Mouse (Mus musculus): ENCODE measurements around the gene Unc50. TPM values are rescaled to one million over a fixed set of nuclear protein-coding genes. Genes with fewer than 3 reads are reported as not detected.

Unc50 gene
- total and polyA plus RNA-seq, 3 experiments: 61.8 to 609 (median 62.3) TPM

GRCm38 (mm10) chr1:37427144-37427875, 2.6 kb upstream of the Unc50 start (continued):
- TF ChIP-seq ZKSCAN1 (IDR thresholded peaks at IDR 0.05; ENCODE audit: low read depth, low read length): no peak
- no peak for TF ChIP-seq MEF2A (IDR thresholded peaks at IDR 0.05; ENCODE audit: extremely low read depth, insufficient replicate concordance, low read depth, low read length, poor library complexity, severe bottlenecking)
- TF ChIP-seq HCFC1 (IDR thresholded peaks at IDR 0.05; ENCODE audit: low read depth, low read length): peak; percentile 66

DNA sequence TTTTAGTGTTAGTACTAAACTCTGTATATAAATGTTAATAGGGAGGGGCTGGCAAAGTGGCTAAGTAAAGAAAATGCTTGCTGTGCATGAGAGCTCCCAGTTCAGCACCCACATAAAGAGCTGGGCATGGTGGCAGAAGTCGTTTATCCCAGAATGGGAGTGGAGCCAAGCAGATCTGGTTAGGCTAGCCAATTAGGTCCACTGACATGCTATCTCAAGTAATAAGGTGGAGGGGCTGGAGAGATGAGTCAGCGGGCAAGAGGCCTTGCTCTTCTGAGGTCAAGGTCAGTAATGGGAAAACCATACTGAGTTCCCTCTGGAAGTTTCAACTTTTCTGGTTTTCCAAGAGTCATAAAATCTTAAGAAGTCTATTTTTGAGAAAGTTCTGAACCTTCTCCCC, 1.0 kb upstream of the Unc50 start:
- Histone ChIP-seq H3K36me3 (ENCODE audit: control insufficient read depth in 1 of 2, insufficient read depth in 2 of 2, low read length in 2 of 2) (peaks cover 9 to 40% of the 10 kb centered on the region in 2 experiments), H3K4me1 (ENCODE audit: control insufficient read depth in 1 of 2, insufficient read depth in 2 of 2, low read length in 2 of 2) (peaks cover 14 to 35% of the 10 kb centered on the region in 2 experiments)

DNA sequence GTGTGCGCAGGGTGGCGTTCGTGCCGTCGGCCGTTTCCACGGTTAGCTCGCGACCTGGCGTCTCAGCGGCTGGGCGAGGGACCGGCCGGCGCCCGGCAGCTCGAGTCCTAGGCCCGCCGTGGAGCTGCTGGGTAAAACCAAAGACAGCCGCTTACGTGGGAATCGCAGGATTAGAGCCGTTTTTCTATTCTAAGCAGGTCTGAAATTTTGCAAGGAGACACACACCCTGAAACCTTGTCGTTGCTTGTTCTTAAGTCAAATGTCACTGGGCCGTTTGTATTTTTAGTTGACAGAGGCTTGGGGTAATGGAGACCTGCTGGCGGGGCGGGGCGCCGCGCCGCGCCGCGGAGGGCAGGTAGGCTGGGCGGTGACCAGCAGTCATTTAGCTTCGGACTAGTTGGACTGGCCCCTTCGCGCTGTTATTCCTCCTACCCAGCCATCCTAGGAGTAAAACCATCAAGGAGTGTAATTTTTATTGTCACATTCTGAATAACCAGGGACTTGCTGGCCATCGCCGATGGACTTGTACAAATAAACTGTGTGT, 430 bp downstream of the Unc50 start:
- Histone ChIP-seq H3K36me3 (ENCODE audit: control insufficient read depth in 1 of 2, insufficient read depth in 2 of 2, low read length in 2 of 2) (peaks cover 3 to 40% of the 10 kb centered on the region in 2 experiments; a peak in 3 of 4 replicates), H3K27me3 (ENCODE audit: control insufficient read depth in 1 of 2, insufficient read depth in 2 of 2, low read length in 2 of 2) (no peaks in the 10 kb centered on the region), H3K9ac (ENCODE audit: control insufficient read depth, low read depth, low read length, poor library complexity, severe bottlenecking) (peak overlapping the region; percentile 86), H3K4me3 (ENCODE audit: control insufficient read depth in 1 of 2, insufficient read depth in 1 of 2, low read depth in 2 of 2, low read length in 2 of 2) (peak overlapping the region; percentile 92 to 93), H3K9me3 (replicated peaks; ENCODE audit: insufficient read depth, low read length) (no peaks in the 10 kb centered on the region), H3K79me2 (ENCODE audit: control insufficient read depth, insufficient read depth, low read length, poor library complexity) (peaks cover 46% of the 10 kb centered on the region), H3K27ac (ENCODE audit: control insufficient read depth, low read depth, low read length) (peak overlapping the region; percentile 32), H3K4me1 (ENCODE audit: control insufficient read depth in 1 of 2, insufficient read depth in 2 of 2, low read length in 2 of 2) (peaks cover 14 to 35% of the 10 kb centered on the region in 2 experiments)
- no peak for DNase-seq (ENCODE audit: low read depth, low spot score)
- 0 out of 2 replicates have a peak, but pooled peaks have one; percentile 5 for TF ChIP-seq SMC3 (IDR thresholded peaks at IDR 0.05; ENCODE audit: low read depth, low read length)
- no peak for TF ChIP-seq KAT2A (conservative IDR thresholded peaks at IDR 0.05; ENCODE audit: low read depth, low read length)
- TF ChIP-seq CHD1 (IDR thresholded peaks at IDR 0.05; ENCODE audit: low read depth, low read length): 0 out of 2 replicates have a peak, but pooled peaks have one; percentile 40
- TF ChIP-seq NELFE (IDR thresholded peaks at IDR 0.05; ENCODE audit: low read depth, low read length): no peak
- no peak for TF ChIP-seq TAL1 (IDR thresholded peaks at IDR 0.05; ENCODE audit: low read length)
- TF ChIP-seq USF2 (IDR thresholded peaks at IDR 0.05; ENCODE audit: borderline replicate concordance in 1 of 2, insufficient read depth in 1 of 2, low read depth in 1 of 2, low read length in 2 of 2): no peak
- TF ChIP-seq MAFK (IDR thresholded peaks at IDR 0.05; ENCODE audit: borderline replicate concordance, low read depth, low read length): no peak
- no peak for TF ChIP-seq MXI1 (IDR thresholded peaks at IDR 0.05; ENCODE audit: low read depth, low read length)
- TF ChIP-seq ZKSCAN1 (IDR thresholded peaks at IDR 0.05; ENCODE audit: low read depth, low read length): no peak
- TF ChIP-seq GATA1 (IDR thresholded peaks at IDR 0.05; ENCODE audit: low read depth, low read length): no peak

More for the DNA sequence above, 1.0 kb upstream of the Unc50 start:
- H3K9me3 ChIP-seq (replicated peaks; ENCODE audit: insufficient read depth, low read length): no peaks in the 10 kb centered on the region
- no peaks in the 10 kb centered on the region for H3K27me3 ChIP-seq (ENCODE audit: control insufficient read depth in 1 of 2, insufficient read depth in 2 of 2, low read length in 2 of 2)
- H3K4me3 ChIP-seq (ENCODE audit: control insufficient read depth in 1 of 2, insufficient read depth in 1 of 2, low read depth in 2 of 2, low read length in 2 of 2): peak overlapping the region; percentile 76 to 93
- H3K79me2 ChIP-seq (ENCODE audit: control insufficient read depth, insufficient read depth, low read length, poor library complexity): peaks cover 47% of the 10 kb centered on the region
- TF ChIP-seq ELF1 (IDR thresholded peaks at IDR 0.05; ENCODE audit: low read depth, low read length) (no peak), MAZ (IDR thresholded peaks at IDR 0.05; ENCODE audit: low read depth, low read length) (no peak), UBTF (IDR thresholded peaks at IDR 0.05; ENCODE audit: borderline replicate concordance, insufficient read depth, low read depth, low read length) (no peak), HCFC1 (IDR thresholded peaks at IDR 0.05; ENCODE audit: low read depth, low read length) (no peak), MYC (IDR thresholded peaks at IDR 0.05; ENCODE audit: low read depth, low read length) (no peak), MEF2A (IDR thresholded peaks at IDR 0.05; ENCODE audit: extremely low read depth, insufficient replicate concordance, low read depth, low read length, poor library complexity, severe bottlenecking) (no peak), JUND (IDR thresholded peaks at IDR 0.05; ENCODE audit: low read depth, low read length) (no peak), ZKSCAN1 (IDR thresholded peaks at IDR 0.05; ENCODE audit: low read depth, low read length) (no peak), SIN3A (IDR thresholded peaks at IDR 0.05; ENCODE audit: low read length) (no peak), TAL1 (IDR thresholded peaks at IDR 0.05; ENCODE audit: low read length) (no peak), GABPA (IDR thresholded peaks at IDR 0.05; ENCODE audit: low read depth, low read length) (no peak), RCOR1 (IDR thresholded peaks at IDR 0.05; ENCODE audit: low read depth, low read length) (no peak), USF2 (IDR thresholded peaks at IDR 0.05; ENCODE audit: borderline replicate concordance in 1 of 2, insufficient read depth in 1 of 2, low read depth in 1 of 2, low read length in 2 of 2) (no peak), GATA1 (IDR thresholded peaks at IDR 0.05; ENCODE audit: low read depth, low read length) (no peak), KAT2A (conservative IDR thresholded peaks at IDR 0.05; ENCODE audit: low read depth, low read length) (no peak)
- H3K9ac ChIP-seq (ENCODE audit: control insufficient read depth, low read depth, low read length, poor library complexity, severe bottlenecking): peak overlapping the region; percentile 82
- DNase-seq (ENCODE audit: low read depth, low spot score): peak; percentile 61
- peak overlapping the region; percentile 94 for H3K27ac ChIP-seq (ENCODE audit: control insufficient read depth, low read depth, low read length)

All from MEL (cell line).